Mouse (Mus musculus): Measurements from ENCODE around the gene Qrsl1. TPM values are rescaled to one million over a fixed set of nuclear protein-coding genes. Genes with fewer than 3 reads are reported as not detected.

The Qrsl1 gene
- polyA plus RNA-seq (2015; fragmentation: Nextera tagmentation; extraction: Ambion mirVana): 14.3 and 16.9 TPM in 2 replicates

DNA sequence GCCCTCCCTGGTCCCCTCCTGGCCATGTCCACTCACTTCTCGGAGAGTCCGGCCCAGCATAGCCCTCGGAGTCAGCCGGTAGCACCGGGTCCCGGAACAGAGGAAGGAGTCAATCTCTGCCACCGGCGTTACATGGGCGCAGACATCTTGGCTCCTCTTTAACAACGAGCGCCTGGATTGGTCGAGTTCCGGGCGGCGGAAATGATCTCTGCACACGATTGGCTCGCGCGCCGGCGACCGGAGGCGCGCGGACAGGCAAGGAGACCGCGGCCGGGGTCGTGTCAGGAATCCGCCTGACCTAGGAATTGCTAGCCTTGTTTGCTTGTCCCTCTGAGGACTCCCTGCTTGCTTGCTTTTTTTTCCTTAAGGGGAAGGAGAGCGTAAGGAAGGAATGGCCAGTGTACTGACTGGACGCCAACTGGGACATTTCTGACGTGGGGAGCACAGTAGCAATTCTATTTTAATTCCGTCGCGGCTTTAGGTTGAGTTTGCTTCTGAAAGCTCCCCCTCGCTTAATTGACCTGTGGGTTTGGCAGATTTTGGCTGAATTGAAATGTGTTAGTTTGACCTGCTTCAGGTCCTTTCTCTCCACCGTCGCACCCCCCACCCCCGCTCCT is at the start of gene Qrsl1, which contains the start of gene Rtn4ip1:
Qrsl1 (minus strand) TSS at position 168 of the 617 bp plus-strand sequence.
Rtn4ip1 (plus strand) TSS at position 230 of the 617 bp plus-strand sequence.

Other genes starting within 250 kb of the Qrsl1 start
- 14.9 and 15.9 TPM in 2 replicates for gene Rtn4ip1, start 62 bp upstream of the Qrsl1 start, polyA plus RNA-seq (2015; fragmentation: Nextera tagmentation; extraction: Ambion mirVana)
- gene Crybg1, start 247.1 kb upstream of the Qrsl1 start, polyA plus RNA-seq (2015; fragmentation: Nextera tagmentation; extraction: Ambion mirVana): 0.27 and 0.49 TPM in 2 replicates